Mouse (Mus musculus) forebrain, embryonic 11.5 days (tissue): Measurements from ENCODE around the gene Gfral. TPM values are rescaled to one million over a fixed set of nuclear protein-coding genes. Genes with fewer than 3 reads are reported as not detected.

Source experiments
- ATAC-seq: fragments of 200-750 bp; cut with Nextera tagmentation; replicated peaks from 2 replicates; pipeline ENCODE4 v1.8.0; 2017; ENCODE audit warnings: moderate TSS enrichment; ENCODE audit not compliant: low FRiP score
- DNase-seq: peaks from one replicate; pipeline ENCODE4 v3.0.0-alpha.2; 2017; ENCODE audit warnings: low spot score
- H3K27ac ChIP-seq: fragments of 300-500 bp; sonication (generic); 2 replicates; pipeline ENCODE4 v1.5.1; 2014; ENCODE audit warnings: low read depth, low read length
- H3K27me3 ChIP-seq: fragments of 300-500 bp; sonication (generic); 2 replicates; pipeline ENCODE4 v1.6.1; 2014; ENCODE audit warnings: mild to moderate bottlenecking, low read length, mixed read lengths; ENCODE audit not compliant: control insufficient read depth, insufficient read depth
- H3K36me3 ChIP-seq: fragments of 300-500 bp; sonication (generic); 2 replicates; pipeline ENCODE4 v1.6.1; 2014; ENCODE audit warnings: mild to moderate bottlenecking, low read length, moderate library complexity, mixed read lengths; ENCODE audit not compliant: control insufficient read depth, insufficient read depth
- H3K4me1 ChIP-seq: fragments of 300-500 bp; sonication (generic); replicated peaks from 2 replicates; pipeline ENCODE4 v1.6.1; 2014; ENCODE audit warnings: low read length, mixed read lengths; ENCODE audit not compliant: control insufficient read depth, insufficient read depth
- H3K4me2 ChIP-seq: fragments of 300-500 bp; sonication (generic); 2 replicates; pipeline ENCODE4 v1.6.1; 2014; ENCODE audit warnings: low read depth, mild to moderate bottlenecking, low read length, moderate library complexity, mixed read lengths; ENCODE audit not compliant: severe bottlenecking
- H3K4me3 ChIP-seq: fragments of 300-500 bp; sonication (generic); 2 replicates; pipeline ENCODE4 v1.5.1; 2014; ENCODE audit warnings: low read depth, low read length
- H3K9ac ChIP-seq: fragments of 300-500 bp; sonication (generic); 2 replicates; pipeline ENCODE4 v1.6.1; 2014; ENCODE audit warnings: low read length
- H3K9me3 ChIP-seq: fragments of 300-500 bp; sonication (generic); 2 replicates; pipeline ENCODE4 v1.6.1; 2016; ENCODE audit warnings: low read length, mixed read lengths; ENCODE audit not compliant: control insufficient read depth
- WGBS: fragments of 180-500 bp; shearing (Covaris S2); extraction: QIAGEN DNeasy Blood & Tissue Kit; methylation state at CpG from one replicate; pipeline ENCODE4 v1.1.7; 2014; 5-methylcytosine and 5-hydroxymethylcytosine counted together
- polyA plus RNA-seq: library from polyadenylated mRNA; unstranded; fragments of >200 nt; fragmentation: Nextera tagmentation; extraction: Ambion mirVana; gene quantifications from 2 replicates; pipeline ENCODE4 v1.2.1, GENCODE M21; 2014

The Gfral gene
- not detected in 2 replicates for polyA plus RNA-seq

DNA sequence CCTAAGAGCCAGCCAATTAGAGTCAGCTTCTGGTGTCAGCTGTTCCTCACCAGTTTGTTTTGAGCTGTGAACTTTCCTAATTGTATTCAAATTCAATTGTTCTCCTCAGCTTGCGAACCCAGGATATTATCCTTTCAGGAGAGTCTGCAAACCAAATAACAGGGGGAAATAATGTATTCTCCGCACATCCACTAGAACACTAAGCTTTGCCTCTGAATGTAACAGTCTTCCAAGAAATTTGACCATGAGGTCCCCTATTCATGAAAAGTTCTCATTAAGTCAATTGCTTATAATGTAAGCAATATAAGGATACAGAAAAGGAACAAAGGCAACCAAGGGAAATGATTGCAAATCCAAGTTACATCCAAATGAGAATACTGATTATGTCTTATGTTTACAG, at the start of gene Gfral:
Gene Gfral (minus strand): TSS at position 101 of the 400 bp plus-strand sequence.
- Histone ChIP-seq H3K9me3 (no peaks in the 10 kb centered on the region), H3K4me3 (no peak within 1 kb of the TSS), H3K4me2 (no peak within 1 kb of the TSS), H3K27ac (no peak within 1 kb of the TSS), H3K9ac (no peak within 1 kb of the TSS), H3K4me1 (no peaks in the 10 kb centered on the region), H3K36me3 (no peaks in the 10 kb centered on the region), H3K27me3 (no peaks in the 10 kb centered on the region)
- DNase-seq (no peak), ATAC-seq (no peak)
- WGBS, result 81% methylated on average over 2 of the region's 2 CpGs

DNA sequence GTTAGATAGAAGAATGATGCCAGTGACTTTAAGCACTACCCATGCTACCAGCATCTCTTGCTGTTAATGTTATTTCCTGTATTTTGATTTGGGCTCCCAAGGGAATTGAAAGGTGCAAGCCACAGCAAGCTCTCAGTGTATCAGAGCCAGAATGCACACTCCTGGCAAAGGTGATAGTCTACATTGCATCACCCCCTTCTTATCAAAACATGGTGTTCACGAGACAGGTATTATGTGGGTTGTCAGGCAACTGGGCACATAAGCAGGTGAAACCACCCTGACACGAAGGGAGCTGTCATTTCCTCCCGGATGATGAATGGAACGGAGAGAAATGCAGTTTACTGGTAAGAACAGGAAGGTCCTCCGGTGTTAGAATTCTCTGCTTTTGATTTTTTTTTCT, 44.3 kb upstream of the Gfral start:
- Histone ChIP-seq H3K9ac (no peak overlapping the region), H3K9me3 (no peaks in the 10 kb centered on the region), H3K4me3 (no peak overlapping the region), H3K27ac (no peak overlapping the region), H3K4me1 (no peaks in the 10 kb centered on the region), H3K4me2 (no peak overlapping the region), H3K36me3 (no peaks in the 10 kb centered on the region), H3K27me3 (no peaks in the 10 kb centered on the region)
- ATAC-seq, result no peak
- 82% methylated on average over 5 of the region's 5 CpGs for WGBS
- DNase-seq, result no peak

DNA sequence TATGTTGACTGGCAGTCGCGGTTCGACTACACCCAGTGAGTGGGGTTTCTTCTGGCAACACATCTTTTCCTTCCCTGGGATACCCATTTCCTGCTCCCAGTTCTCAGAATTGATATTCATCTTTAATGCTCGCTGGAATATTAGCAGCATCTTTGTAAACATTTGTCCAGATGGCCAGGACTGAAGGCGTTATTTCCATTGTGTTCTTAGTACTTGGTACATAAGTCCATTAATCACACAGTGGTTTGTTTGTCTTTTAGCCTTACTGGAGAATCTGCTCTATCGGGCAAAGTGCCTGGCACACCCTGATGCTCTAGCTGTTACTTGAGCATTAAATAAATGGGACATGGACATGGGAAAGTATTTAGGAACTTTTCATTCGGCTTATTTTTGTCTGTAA, 39.1 kb upstream of the Gfral start:
- Histone ChIP-seq H3K36me3 (no peaks in the 10 kb centered on the region), H3K4me1 (no peaks in the 10 kb centered on the region), H3K9ac (no peak overlapping the region), H3K4me3 (no peak overlapping the region), H3K27ac (no peak overlapping the region), H3K27me3 (no peaks in the 10 kb centered on the region), H3K4me2 (no peak overlapping the region), H3K9me3 (no peaks in the 10 kb centered on the region)
- DNase-seq (no peak), ATAC-seq (no peak)
- WGBS, result 92% methylated on average over 7 of the region's 7 CpGs

DNA sequence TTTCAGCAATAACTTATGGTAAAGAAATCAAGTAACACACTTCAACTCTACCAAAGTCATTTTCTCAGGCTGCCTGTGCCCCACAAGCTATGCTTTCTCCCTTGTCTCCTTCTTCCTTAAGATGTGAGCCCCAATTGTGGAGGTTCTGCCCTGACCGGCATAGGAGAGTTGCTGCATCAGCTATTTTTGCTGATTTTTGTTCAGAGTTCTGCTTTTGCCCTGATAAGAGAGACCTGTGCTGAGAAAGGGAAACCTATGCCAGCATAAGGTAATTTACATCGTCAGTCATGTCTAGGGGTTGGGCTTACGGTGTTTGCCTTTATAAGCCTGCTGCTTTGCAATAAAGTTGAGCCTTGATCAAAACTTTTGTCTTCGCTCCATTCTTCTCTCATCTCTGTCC, 38.7 kb upstream of the Gfral start:
- 84% methylated on average over 4 of the region's 4 CpGs for WGBS
- Histone ChIP-seq H3K9ac (no peak overlapping the region), H3K36me3 (no peaks in the 10 kb centered on the region), H3K27ac (no peak overlapping the region), H3K4me3 (no peak overlapping the region), H3K9me3 (no peaks in the 10 kb centered on the region), H3K4me1 (no peaks in the 10 kb centered on the region), H3K4me2 (no peak overlapping the region), H3K27me3 (no peaks in the 10 kb centered on the region)
- ATAC-seq, result no peak
- DNase-seq, result no peak

DNA sequence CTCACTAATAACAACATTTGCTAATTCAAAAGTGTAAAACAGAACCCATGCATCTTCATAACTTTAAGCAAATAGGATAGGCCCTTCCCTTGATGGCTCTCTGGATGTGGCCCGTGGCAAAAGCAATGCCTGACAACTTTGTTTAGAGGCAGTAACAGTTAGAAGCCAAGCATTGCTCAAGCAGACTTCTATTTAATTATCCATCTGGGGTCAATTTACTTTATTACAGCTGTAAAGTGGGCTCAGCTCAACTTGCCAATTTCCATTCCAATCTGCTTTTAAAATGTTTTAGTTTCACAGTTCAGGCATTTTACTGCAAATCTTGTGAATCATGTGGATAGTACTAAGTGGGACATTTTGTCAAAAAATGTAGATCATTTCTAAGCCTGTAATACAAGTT, 28.9 kb upstream of the Gfral start:
- ATAC-seq (no peak), DNase-seq (no peak)
- H3K4me3 ChIP-seq, result no peak overlapping the region
- H3K4me1 ChIP-seq, result no peaks in the 10 kb centered on the region
- no peaks in the 10 kb centered on the region for H3K27me3 ChIP-seq
- no peak overlapping the region for H3K27ac ChIP-seq
- no peak overlapping the region for H3K4me2 ChIP-seq
- H3K9me3 ChIP-seq, result no peaks in the 10 kb centered on the region
- no peaks in the 10 kb centered on the region for H3K36me3 ChIP-seq
- no peak overlapping the region for H3K9ac ChIP-seq
- WGBS, result 76% methylated on average over 1 of the region's 1 CpGs

DNA sequence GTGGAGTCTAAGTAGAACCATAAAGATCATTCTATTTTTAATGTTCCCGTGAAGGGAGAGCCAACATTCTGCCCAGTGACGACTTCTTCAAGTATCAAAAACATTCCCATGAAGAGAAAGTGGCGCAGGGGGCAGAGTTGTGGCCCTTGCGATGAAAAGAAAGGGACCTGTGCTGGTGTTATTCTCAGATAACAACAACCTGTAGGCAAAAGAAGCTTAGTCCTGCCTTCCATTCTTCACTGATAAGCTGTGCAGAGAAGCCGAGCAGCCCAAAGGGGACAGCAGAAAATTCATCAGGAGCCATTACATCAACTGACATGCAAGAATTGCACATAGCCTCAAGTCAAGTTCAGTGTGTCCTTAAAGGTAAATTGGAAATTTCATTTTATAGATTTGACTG, 24.5 kb upstream of the Gfral start:
- no peaks in the 10 kb centered on the region for H3K36me3 ChIP-seq
- ATAC-seq, result no peak
- H3K4me1 ChIP-seq, result no peaks in the 10 kb centered on the region

DNA sequence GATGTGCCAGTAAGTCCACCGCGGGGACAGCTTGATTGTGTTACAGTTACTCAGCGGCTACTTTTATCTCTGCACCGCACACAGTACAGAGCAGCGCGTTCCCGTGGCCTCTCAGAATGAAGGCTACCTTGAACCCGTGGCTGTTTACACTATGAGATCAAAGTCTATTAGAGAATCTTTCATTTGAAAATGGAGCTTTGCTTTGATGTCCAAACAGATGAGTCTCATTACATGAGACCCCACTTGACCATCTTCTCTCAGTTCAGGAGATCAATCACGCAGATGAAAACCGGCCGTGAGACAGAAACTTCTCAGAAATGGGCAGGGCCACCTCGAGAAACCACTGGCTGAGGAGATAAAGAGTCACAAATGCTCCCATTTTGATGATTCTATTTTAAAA, 23.8 kb upstream of the Gfral start:
- H3K9me3 ChIP-seq, result no peaks in the 10 kb centered on the region
- H3K4me3 ChIP-seq, result no peak overlapping the region
- no peaks in the 10 kb centered on the region for H3K27me3 ChIP-seq
- H3K27ac ChIP-seq, result no peak overlapping the region
- no peak for DNase-seq
- no peaks in the 10 kb centered on the region for H3K4me1 ChIP-seq
- H3K4me2 ChIP-seq, result no peak overlapping the region
- 61% methylated on average over 12 of the region's 12 CpGs for WGBS
- no peak for ATAC-seq
- no peaks in the 10 kb centered on the region for H3K36me3 ChIP-seq
- H3K9ac ChIP-seq, result no peak overlapping the region

More for the DNA sequence above, 24.5 kb upstream of the Gfral start:
- Histone ChIP-seq H3K4me2 (no peak overlapping the region), H3K27ac (no peak overlapping the region), H3K9me3 (no peaks in the 10 kb centered on the region), H3K27me3 (no peaks in the 10 kb centered on the region), H3K9ac (no peak overlapping the region), H3K4me3 (no peak overlapping the region)
- DNase-seq, result no peak
- 80% methylated on average over 5 of the region's 5 CpGs for WGBS

DNA sequence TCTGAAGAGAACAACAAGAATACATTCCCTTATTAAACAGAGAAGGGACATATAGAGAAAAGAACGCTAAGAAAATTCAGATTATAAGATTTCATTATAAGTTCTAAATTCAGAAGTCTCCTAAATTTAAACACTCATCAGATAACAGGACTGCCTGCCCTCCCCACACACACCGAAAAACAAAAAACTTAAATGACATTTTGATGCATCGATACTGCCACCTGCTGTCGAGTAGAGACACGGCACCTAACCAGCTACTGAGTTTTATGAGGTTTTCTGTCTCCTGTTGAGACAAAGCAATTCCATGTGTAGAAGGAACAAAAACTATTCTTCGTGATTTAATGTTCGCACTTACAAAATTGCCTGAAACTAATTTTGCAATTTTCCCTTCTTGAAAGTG, 23.2 kb upstream of the Gfral start:
- H3K9ac ChIP-seq, result no peak overlapping the region
- ATAC-seq (peak; percentile 77), DNase-seq (peak; percentile 75)
- H3K4me1 ChIP-seq, result no peaks in the 10 kb centered on the region
- H3K36me3 ChIP-seq, result no peaks in the 10 kb centered on the region
- peak overlapping the region; percentile 32 for H3K4me3 ChIP-seq
- WGBS, result 3% methylated on average over 7 of the region's 7 CpGs
- no peak overlapping the region for H3K27ac ChIP-seq
- H3K4me2 ChIP-seq, result peak overlapping the region; percentile 79
- H3K27me3 ChIP-seq, result no peaks in the 10 kb centered on the region
- H3K9me3 ChIP-seq, result no peaks in the 10 kb centered on the region

DNA sequence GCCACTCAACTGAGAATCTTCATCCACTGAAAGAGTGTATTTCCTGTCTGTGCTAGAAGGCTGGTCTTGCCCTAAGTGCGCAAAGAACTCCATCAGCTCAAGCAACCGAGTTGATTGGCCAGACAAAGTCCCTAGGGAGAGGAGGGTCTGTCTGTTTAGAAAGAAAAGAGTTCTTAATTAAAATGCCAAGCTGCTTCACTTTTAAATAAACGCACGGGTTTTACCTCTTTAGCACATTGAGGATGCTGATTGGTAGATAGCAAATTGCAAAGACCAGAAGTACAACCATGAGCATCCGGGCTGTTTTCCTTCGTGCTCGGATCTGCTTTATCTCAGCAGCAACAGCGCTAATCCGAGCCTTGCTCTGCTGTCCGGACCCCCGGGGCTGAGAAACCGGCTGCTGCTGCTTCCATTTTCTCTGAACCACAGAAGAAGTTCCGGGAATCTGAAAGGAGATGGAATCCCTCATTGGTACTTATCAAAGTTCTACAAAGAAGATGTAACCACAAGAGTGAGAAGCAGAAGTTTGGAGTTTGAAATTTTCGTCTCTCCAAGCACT, 22.6 kb upstream of the Gfral start:
- peak overlapping the region; percentile 59 for H3K9ac ChIP-seq
- peak overlapping the region; percentile 79 for H3K4me2 ChIP-seq
- no peaks in the 10 kb centered on the region for H3K36me3 ChIP-seq
- H3K4me3 ChIP-seq, result peak overlapping the region; percentile 32
- H3K27me3 ChIP-seq, result no peaks in the 10 kb centered on the region
- H3K9me3 ChIP-seq, result no peaks in the 10 kb centered on the region
- peak overlapping the region; percentile 59 for H3K27ac ChIP-seq
- DNase-seq (peak; percentile 66), ATAC-seq (peak; percentile 83)
- no peaks in the 10 kb centered on the region for H3K4me1 ChIP-seq
- WGBS, result 2% methylated on average over 14 of the region's 14 CpGs
